Mouse (Mus musculus): ENCODE data around the gene Slc8a2.

Slc8a2 gene

DNA sequence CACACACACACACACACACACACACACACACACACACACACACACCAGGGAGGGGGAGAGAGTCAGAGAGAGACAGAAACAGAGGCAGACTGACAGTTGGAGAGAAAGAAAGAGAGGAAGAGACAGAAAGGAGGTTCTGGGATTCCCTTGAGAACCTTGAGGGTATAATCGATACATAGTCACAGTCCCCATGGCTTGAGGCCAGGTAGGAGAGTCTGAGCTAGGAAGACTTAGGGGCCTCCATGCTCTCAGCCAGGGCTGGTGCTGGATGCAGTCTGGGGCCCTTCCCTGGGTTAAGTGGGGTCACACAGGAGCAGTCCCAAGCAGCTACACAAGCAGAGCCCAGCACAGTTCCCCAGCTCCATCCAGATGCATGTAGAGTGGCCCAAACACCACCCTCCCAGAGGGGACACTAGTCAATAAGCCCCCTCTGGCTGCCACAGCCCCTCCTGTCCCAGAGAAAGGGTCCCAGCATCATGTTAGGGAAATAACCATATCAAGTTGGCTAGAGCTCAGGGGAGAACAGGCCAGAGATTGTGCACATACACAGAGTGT lies 43.0 kb downstream of the Slc8a2 start:
- DNase-seq, result no peak

DNA sequence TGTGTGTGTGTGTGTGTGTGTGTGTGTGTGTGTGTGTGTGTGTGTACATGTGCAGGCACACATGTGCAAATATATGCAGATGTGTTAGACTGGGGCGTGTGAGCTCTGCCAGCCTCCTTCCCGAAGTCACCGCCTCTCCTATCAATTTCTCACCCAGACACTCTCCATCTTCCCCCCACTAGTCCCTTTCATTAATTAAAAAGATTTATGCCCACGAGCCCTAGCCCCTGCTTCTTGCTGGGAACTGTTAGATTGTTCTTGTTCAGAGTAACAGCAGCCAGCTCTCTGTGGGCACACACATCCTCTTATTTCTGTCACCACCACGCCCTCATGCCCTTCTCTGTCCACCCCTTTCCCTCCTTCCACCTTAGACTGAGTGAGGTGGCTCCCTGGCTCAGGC lies 43.5 kb downstream of the Slc8a2 start:
- no peak for DNase-seq

DNA sequence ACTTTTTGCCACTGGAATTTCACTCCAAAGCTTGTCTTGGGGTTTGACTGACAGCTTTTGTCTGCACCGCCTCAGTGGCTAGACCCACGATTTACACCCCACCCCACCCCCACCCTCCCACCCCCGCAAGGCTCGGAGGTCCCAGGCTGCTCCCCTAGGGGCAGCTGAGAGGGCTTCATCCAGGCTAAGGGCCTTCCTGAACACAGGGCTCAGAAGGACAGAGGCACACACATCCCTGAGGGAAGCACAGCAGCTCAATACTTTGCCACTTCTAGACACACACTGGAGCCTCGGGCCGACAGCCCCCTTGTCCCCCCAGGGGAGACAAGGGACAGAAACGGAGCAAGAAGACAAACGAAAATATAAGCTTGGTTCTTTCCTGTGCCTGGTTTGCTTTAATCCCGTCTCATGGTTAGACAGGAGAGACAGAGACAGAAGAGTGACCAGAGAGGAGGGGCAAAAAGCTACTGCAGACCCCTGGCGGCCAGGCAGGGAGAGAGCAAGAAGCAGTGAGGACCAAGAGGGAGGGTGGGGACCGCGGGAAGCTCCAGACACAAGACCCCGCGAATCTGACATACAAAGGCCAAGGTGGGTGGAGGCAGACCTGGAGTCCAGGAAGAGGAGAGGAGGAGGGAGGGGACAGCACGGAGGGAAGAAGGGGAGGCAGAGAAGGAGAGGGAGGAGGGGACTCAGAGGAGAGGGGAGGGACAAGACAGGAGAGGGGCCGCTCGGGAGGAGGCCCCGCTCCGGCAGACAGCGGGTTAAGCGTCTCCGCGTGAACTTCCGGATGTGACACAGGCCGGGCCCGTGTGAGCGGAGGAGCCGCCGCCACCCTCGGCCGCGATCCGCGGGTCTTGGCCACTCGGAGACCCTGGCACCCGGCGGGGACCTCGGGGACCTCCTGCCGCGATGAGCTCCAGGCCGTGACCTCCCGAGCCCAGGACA lies 45.2 kb downstream of the Slc8a2 start, which contains the start of gene Meis3:
TSS of gene Meis3 (plus strand) at position 494 of the 945 bp plus-strand sequence.
- peak; percentile 65 to 76 for DNase-seq

DNA sequence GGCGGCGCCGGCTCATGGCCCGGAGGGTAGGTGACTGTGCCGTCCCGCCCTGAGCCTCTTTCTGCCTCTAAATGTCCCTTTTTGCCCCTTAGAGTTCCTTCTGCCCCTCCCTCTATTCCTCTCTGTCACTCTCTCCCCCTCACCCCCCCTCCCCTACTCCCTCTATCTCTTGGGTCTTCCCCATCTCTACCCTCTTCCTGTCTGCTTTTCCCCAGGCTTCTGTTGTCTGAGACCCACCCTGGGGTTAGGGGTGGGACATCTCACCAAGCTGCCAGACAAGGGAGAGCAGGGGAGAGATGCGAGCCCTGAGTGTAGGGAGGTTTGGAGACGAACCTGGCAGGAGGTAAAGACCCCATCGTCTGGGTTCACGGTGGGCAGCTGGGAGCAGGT lies 45.9 kb downstream of the Slc8a2 start:
- peak in 1 of 2 experiments; percentile 25 for DNase-seq

DNA sequence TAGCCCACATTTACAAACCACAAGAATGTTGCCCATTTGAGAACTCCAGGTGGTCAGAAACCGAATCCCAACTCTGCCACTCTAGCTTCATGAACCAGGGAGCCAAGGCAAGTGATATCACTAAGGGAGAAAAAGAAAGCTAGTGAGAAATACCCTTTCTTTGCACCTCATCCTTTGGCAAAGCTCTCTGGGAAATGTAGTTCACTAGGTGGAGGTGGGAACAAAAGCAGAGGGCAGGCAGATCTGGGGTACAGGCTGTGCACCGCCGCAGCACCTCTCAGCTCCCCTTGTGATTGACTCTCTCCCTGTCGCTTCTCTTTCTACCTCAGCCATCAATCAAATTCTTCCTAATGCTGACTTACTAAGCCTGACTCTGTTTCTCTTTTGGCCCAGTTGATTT lies 48.5 kb downstream of the Slc8a2 start:
- DNase-seq, result no peak

DNA sequence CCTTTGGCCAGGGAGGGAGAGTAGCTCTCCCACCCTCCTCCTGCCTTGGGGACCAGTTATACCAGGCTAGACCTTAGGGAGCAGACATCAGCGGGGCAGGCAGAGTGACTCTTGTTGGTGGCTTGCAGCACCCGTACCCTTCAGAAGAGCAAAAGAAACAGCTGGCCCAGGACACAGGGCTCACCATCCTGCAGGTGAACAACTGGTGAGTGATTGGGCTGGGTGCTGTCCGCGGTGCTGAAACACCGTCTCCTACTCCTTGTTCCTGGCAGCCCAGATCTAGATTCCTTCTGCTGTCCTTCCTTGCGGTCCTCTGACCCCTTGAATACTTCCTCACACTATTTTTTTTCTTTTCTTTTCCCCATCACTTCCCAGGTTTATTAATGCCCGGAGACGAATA lies 54.0 kb downstream of the Slc8a2 start:
- DNase-seq, result peak; percentile 51 to 54

DNA sequence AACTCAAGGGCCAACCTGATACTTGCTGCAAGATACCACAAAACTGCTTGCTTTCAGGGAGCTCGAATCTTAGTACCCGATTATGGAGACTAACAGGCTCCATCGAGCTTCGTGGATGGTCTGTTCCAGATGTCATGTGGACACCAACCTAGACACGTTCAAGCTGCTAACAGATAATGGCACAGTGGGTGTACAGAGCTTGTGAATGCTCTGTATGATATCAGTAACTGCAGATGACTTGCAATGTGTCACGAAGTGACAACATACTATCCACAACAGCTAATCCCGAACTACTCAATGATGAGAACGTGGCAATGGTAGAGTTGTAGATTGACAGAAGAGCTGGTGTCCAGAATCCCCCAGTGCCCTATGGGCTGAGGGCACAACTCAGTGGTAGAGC lies 57.9 kb downstream of the Slc8a2 start:
- DNase-seq, result no peak

DNA sequence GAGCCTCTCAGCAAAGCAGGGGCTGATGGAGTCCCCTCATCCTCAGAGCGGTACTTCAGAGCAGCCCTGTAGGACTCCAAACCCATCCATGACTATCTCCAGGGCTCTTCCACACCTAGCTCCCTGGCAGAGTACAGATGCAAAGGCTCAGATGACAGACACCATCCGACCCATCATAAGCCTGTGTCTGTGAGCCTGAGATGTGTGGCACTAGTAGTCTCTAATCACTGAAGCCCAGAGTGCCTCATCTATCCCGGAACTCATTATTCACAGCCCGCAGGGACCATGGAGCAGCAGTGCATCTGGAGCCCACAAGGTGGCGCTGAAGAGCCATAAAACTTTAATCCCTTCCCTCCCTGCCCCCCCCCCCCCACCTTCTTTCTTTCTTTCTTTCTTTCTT lies 62.7 kb downstream of the Slc8a2 start:
- peak; percentile 74 to 81 for DNase-seq

DNA sequence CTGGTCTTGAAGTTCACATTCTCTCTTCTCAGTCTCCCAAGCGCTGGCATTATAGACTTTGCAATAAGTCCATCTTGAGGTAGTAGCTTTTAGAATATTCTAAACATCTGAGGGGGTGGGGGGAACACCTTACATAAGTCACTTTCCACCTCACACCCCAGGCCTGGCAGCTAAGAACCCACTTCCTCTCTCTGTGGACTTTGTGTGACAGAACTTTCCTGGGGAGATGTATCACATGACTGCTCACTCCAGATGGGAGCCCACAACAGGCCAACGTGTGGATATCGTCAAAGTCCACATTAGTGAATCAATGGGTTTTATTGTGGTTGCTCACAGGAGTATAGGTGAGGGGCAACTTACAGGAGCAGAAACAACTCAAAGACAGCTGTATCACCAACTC lies 64.1 kb downstream of the Slc8a2 start:
- no peak for DNase-seq

DNA sequence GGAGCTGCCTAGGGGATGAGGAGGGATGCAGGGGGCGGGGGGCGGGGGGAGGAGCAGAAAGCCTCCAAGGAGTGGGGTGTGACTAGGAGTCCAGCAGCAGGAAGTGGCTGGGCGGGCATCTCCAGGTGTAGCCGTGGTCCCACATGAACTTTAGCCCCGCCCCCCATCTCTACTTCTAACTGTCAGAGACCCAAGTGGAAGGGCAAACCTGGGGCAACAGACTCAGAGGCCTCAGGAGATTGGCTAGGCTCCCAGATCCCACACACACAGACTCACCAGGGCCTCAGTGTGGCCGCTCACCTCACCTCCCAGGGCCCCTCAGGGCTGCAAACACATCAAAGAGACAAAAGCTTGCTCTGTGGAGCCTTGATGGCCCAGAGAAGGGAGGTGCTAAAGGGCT lies 67.0 kb downstream of the Slc8a2 start:
- DNase-seq, result peak in 1 of 2 experiments; percentile 51

DNA sequence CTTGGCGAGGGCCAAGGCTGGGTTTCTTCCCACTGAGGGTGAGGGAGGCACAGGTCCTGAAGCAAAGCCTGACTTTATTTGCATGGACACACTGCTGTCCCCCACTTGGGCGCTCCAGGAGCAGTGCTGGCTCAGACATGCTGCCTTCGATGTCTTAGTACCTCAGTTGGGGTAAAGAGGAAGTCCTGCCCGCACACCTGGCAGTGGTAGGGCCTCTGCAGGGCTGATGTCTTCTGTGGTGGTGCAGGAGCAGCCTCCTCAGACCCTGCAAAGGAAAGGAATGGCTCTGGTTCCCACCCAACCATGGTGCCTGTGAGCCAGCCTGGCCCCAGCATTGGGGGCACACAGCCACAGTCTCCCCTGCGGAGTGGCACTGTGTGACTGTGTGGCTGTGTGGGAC lies 67.5 kb downstream of the Slc8a2 start:
- DNase-seq, result peak; percentile 66 to 83

DNA sequence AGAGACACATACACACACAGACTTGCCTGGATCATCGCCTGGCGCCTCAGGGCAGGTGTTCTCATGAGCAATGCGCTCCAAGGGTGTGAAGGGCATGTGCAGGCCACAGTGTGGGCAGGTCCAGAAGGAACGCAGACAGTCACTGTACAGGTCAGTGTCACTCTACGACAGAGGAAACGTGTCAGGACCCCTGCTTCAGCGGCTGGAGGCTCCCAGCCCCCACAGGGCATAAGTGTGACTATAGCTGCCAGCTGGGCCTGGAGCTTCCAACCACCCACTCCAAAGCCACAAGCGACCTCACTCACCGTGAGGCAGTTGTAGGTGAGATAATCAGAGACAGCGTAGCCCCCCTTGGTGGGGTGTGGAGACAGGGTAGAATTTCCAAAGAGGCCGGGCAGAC lies 68.9 kb downstream of the Slc8a2 start:
- DNase-seq, result peak; percentile 44 to 62

DNA sequence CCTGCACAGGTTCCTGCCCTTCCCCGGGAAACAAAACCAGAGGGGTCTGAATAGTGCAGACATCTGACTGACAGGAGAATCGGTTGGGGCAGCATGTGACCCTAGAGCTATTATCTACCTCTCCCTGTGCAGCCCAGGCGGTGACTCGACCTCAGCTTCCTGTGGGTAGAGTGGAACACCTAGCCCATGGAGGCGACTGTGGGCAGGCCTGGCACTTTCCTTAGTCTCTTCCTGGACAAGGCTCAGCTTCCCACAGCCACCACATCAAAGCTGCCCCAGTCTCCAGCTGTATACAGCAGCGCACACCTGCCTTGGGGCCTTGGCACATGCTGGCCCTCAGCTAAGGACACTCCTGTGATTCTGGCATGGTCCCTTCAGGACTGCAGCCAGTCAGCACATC lies 71.5 kb downstream of the Slc8a2 start:
- DNase-seq, result peak; percentile 69 to 82

DNA sequence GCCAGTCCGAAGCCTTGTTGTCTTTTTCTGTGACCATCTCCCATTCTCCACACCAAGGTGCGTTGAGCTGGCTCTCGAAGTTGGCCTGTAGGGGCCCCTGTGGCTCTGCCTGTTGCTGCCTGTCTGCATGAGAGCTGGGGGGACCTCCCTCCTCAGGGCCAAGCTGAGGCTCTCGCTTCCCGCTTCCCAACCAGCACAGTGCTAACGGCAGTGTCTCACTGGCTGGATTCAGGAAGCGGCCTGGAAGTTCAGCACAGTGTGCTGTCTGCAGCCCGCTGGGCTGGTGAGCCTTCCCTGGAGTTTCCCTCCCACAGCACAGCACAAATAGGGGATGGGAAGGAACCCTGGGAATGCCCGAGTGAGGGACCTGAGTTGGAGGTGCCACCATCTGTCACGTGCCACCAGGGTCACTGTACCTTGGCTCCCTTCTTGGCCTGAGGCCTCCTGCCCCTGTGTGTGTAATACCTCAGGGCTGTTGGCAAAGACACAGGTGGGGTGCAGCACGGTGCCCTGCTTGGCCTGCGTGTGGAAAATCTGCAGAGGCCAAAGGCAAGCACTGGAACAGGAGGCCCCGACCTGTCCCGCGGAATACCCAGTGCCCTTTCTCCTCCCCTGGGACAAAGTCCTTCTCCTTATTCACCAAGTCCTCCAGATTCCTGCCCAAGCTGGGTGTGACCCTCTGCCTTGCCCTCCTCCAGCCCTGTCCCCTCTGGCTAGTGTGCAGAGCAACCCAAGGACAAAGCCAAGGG lies 73.3 kb downstream of the Slc8a2 start:
- DNase-seq, result no peak

DNA sequence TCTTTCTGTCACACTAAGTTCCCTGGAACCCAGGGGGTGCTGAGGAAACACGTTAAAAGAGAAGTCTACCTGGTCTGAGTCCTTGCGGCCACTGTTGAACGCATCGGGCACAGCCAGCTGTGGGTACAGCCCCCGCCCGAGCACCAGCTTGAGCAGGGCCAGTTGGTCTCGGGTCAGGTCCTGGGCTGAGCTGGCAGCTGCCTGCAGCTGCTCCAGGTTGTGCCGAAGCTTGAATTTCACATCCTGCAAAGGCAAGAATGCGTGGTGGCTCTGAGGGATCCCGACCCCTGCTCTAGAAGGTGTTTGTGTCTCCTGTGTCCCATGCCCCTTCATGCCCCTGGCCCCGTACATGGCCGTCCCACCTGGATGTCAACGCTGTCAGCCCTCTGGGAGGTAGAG lies 73.9 kb downstream of the Slc8a2 start:
- DNase-seq, result no peak

DNA sequence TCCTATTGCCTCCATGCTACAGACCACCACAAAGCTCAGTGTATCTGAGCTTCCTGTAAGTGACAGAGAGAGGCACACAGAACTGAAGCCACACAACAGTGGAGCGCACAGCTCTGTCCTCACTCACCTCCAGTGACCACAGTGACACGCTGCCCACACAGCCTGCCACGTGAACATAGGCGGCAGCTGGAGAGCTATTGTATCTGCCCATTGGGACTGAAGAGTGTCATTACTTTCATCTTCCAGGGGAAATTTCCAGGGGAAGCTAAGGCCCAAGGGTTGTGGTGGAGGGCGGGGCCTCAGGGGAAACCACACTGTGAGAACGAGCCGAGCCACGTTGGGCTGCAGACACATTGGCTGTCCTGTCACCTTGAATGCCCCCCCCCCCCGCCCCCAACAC lies 75.2 kb downstream of the Slc8a2 start:
- DNase-seq, result no peak

DNA sequence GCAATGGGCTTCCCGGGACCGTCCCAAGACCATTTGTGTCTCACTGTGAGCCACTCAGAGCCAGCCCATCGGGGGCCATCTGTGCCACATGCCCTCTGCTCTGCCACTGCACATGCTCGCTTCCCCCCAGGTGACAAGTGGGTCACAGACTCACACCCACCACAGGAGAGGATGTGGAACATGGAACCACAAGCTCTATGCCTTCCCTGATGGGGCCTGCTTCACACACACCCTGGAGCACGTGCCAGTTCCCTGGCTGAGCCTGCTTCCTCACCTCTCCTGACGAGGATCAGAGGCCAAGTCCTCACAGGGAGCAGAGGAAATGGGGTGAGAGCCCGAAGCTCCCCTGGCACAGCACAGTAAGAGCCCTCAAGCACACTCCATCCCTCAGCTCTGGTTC lies 77.5 kb downstream of the Slc8a2 start:
- DNase-seq, result peak; percentile 71 to 87

DNA sequence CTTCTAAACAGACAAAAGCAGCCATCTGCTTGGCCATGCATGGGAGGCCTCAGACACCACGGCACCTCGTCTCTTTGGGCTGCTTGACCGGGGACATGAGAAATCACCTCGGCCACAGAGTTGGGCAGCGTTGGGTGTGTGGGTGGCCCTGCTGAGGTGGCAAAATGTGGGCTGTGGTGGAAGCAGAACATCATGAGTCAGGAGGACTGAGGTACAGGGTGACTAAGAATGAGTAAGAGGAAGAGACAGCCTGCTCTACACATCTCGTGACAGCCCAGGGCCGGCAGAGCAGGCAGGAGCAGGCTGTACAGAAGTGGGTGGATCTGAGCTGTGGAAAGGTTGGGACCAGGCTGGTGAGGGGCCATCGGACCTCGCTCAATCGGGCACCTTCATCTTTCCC lies 77.9 kb downstream of the Slc8a2 start:
- peak in 1 of 2 experiments; percentile 54 for DNase-seq

DNA sequence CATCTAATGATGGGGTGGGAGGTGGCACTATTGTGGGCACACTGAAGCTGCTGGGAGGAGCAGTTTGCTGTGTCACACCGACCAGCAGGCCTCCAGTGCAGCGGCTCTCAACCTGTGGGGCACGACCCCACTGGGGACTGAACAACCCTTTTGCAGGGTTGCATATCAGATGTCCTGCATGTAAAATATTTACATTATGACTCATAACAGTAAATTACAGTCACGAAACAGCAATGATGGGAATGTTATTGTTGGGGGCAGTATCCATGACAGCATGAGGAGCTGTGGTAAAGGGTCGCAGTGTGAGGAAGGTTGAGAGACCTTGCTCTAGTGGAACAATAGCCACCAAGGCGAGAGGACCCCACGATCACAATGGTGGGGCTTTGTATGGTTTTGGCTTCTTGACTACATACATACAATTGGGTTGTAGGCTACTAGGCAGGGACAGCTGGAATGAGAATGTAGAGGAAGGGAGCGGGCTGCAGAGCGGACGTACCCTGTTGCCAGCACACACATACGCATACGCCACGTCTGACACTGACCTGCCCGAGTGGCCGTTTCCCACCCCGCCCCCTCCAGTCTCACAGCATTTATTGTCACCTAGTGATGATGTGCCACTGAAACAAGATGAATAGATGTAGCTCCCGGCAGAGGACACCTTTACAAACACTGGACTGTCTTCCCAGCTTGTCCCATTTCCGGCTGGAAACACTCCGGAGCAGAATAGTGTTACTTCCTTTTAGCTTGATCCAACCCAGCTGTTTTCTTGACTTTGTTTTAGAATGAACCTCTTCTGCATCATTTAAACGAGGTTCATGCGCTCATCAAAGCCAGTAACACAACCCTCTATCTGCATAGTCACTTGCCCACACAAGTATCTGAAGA lies 79.4 kb downstream of the Slc8a2 start:
- DNase-seq, result no peak
